Comparison of ENCODE assay signal across 23 mouse cellular contexts in the genomic region with DNA sequence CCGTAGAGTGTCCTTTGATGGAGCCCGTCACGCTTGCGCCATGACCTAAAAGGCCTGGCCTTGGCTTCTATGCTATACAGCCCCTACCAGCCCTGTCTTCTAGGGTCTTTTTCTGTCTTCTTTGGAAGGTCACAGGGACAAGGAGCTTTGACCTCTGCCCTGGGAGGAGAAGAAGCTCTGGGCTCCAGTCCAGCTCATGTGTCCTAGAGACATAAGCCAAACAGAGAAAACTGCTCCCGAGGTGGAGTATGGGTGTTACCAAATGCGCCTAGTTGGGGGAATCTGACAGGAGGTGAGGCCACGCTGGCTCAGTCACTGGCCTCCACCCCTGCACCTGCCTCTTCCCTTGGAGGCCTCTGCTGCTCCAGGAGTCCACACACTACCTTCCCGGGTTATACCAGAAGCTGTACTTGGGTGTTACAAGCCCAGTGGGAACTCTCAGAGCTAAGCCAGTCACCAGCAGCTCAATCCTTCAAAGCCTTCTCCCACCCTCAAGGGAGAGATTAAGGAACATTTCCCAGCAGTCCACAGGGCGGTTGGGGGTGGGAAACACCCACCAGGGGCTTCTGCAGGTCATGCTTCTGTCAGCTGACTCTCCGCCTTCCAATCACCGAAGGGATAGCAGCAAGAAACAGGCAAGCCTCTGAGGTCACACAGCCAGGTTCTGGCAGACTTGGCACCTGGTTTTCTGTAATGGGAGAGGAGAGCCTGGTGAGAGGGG. TPM values are rescaled to one million over a fixed set of nuclear protein-coding genes. Genes with fewer than 3 reads are reported as not detected.
DNase-seq lines count a peak whose midpoint lies in the region; ATAC-seq and TF ChIP-seq lines count a peak whose summit lies in the region.
"Had no signal": no experiment of that assay in that cellular context is flagged by ENCODE, and none has a peak within 500 bp of the region (broad histone marks: within the 10 kb centered on the region; RNA-seq: fewer than 3 reads in every experiment).

No protein-coding gene starts in this region.

- no peak for ATAC-seq in forebrain, embryonic 11.5 days (replicated peaks; ENCODE audit: low FRiP score)
- ATAC-seq in midbrain, embryonic 11.5 days (ENCODE audit: low FRiP score): no peak
- ATAC-seq in midbrain, embryonic 16.5 days: no peak
- ATAC-seq: intestine, embryonic 16.5 days; Patski had no signal

- H3K9ac ChIP-seq in forebrain, embryonic 11.5 days (ENCODE audit: low read length): no peak overlapping the region
- no peak overlapping the region for H3K9ac ChIP-seq in midbrain, embryonic 11.5 days (ENCODE audit: low read length)
- no peak overlapping the region for H3K9ac ChIP-seq in midbrain, embryonic 16.5 days (ENCODE audit: low read depth, low read length)
- H3K9ac ChIP-seq: hindbrain, embryonic 14.5 days had no signal

- DNase-seq in forebrain, embryonic 10.5 days (ENCODE audit: extremely low spot score, low spot score): no peak
- DNase-seq in forebrain, embryonic 11.5 days (ENCODE audit: low spot score): no peak
- DNase-seq in kidney, adult 2 months: peak; percentile 64
- DNase-seq in kidney, postnatal 14 days: no peak
- no peak for DNase-seq in midbrain, embryonic 11.5 days (ENCODE audit: low spot score, missing footprints)
- peak; percentile 41 for DNase-seq in yolk sac, embryonic 10.5 days (ENCODE audit: low spot score)
- DNase-seq in right cerebral cortex, postnatal 14 days: no peak
- DNase-seq: adrenal gland, postnatal 25 days; cerebellum, adult 11-12 months; cerebellum, postnatal 25 days; embryo, embryonic 11 days; gastrocnemius, postnatal 36 days; heart, postnatal 10 days; lung, adult 18-20 months; spleen, adult 18-20 months; thymus, adult 18-20 months had no signal

- peak overlapping the region; percentile 30; the same call in 1 of the 2 replicates for H3K27ac ChIP-seq in forebrain, embryonic 10.5 days
- H3K27ac ChIP-seq in forebrain, embryonic 11.5 days (ENCODE audit: low read depth, low read length): no peak overlapping the region
- no peak overlapping the region for H3K27ac ChIP-seq in kidney, adult 2 months (ENCODE audit: insufficient read depth, low read depth, low read length)
- H3K27ac ChIP-seq in midbrain, embryonic 11.5 days (ENCODE audit: low read depth, low read length): 0 out of 2 replicates have a peak overlapping the region, but pooled peaks have one; percentile 25
- no peak overlapping the region for H3K27ac ChIP-seq in midbrain, embryonic 16.5 days (ENCODE audit: low read length)
- H3K27ac ChIP-seq: hindbrain, embryonic 14.5 days; kidney, postnatal 0 days; macrophage had no signal

- TF ChIP-seq POLR2A in kidney, adult 2 months (IDR thresholded peaks at IDR 0.05; ENCODE audit: low read depth, low read length): no peak

- no peak for TF ChIP-seq CTCF in kidney, adult 2 months (conservative IDR thresholded peaks at IDR 0.05; ENCODE audit: insufficient read depth, insufficient read length, low read depth, low read length)

- 76% methylated on average over 11 of the region's 11 CpGs for WGBS in forebrain, embryonic 10.5 days
- WGBS in forebrain, embryonic 11.5 days: 79% methylated on average over 11 of the region's 11 CpGs
- 69% methylated on average over 11 of the region's 11 CpGs for WGBS in kidney, adult 2 months
- whole genome bisulfite sequencing in midbrain, embryonic 11.5 days: 71% methylated on average over 11 of the region's 11 CpGs
- WGBS in midbrain, embryonic 16.5 days: 70% methylated on average over 11 of the region's 11 CpGs

- no peaks in the 10 kb centered on the region for H3K9me3 ChIP-seq in forebrain, embryonic 10.5 days
- H3K9me3 ChIP-seq in forebrain, embryonic 11.5 days (ENCODE audit: control insufficient read depth, low read length): no peaks in the 10 kb centered on the region
- no peaks in the 10 kb centered on the region for H3K9me3 ChIP-seq in midbrain, embryonic 11.5 days (ENCODE audit: control insufficient read depth, low read length)
- no peaks in the 10 kb centered on the region for H3K9me3 ChIP-seq in midbrain, embryonic 16.5 days (replicated peaks; ENCODE audit: control insufficient read depth, low read length, poor library complexity, severe bottlenecking)

- no peak overlapping the region for H3K4me2 ChIP-seq in forebrain, embryonic 11.5 days (ENCODE audit: low read depth, low read length, severe bottlenecking)
- no peak overlapping the region for H3K4me2 ChIP-seq in midbrain, embryonic 11.5 days
- no peak overlapping the region for H3K4me2 ChIP-seq in midbrain, embryonic 16.5 days (ENCODE audit: low read length)
- H3K4me2 ChIP-seq: heart, embryonic 11.5 days; hindbrain, embryonic 14.5 days had no signal

- peaks cover 99% of the 10 kb centered on the region for H3K36me3 ChIP-seq in forebrain, embryonic 10.5 days (replicated peaks)
- H3K36me3 ChIP-seq in forebrain, embryonic 11.5 days (ENCODE audit: control insufficient read depth, insufficient read depth, low read length): peaks cover 3% of the 10 kb centered on the region; the same call in 1 of the 2 replicates
- no peaks in the 10 kb centered on the region for H3K36me3 ChIP-seq in kidney, adult 2 months (ENCODE audit: control insufficient read depth, insufficient read depth, low read length)
- peaks cover 2% of the 10 kb centered on the region; the same call in 1 of the 2 replicates for H3K36me3 ChIP-seq in midbrain, embryonic 11.5 days (ENCODE audit: control insufficient read depth, insufficient read depth, low read length)
- no peaks in the 10 kb centered on the region for H3K36me3 ChIP-seq in midbrain, embryonic 16.5 days (ENCODE audit: control insufficient read depth, insufficient read depth, low read length)

- H3K4me3 ChIP-seq in forebrain, embryonic 10.5 days: no peak overlapping the region
- H3K4me3 ChIP-seq in forebrain, embryonic 11.5 days (ENCODE audit: low read depth, low read length): no peak overlapping the region
- no peak overlapping the region for H3K4me3 ChIP-seq in kidney, adult 2 months (ENCODE audit: insufficient read depth, low read depth, low read length)
- no peak overlapping the region for H3K4me3 ChIP-seq in midbrain, embryonic 11.5 days (ENCODE audit: low read depth, low read length)
- H3K4me3 ChIP-seq in midbrain, embryonic 16.5 days (ENCODE audit: low read depth, low read length): no peak overlapping the region

- H3K4me1 ChIP-seq in forebrain, embryonic 10.5 days: peaks cover 77% of the 10 kb centered on the region
- H3K4me1 ChIP-seq in forebrain, embryonic 11.5 days (replicated peaks; ENCODE audit: control insufficient read depth, insufficient read depth, low read length): peaks cover 19% of the 10 kb centered on the region
- H3K4me1 ChIP-seq in kidney, adult 2 months (ENCODE audit: control insufficient read depth, insufficient read depth, low read length): no peaks in the 10 kb centered on the region
- peaks cover 44% of the 10 kb centered on the region for H3K4me1 ChIP-seq in midbrain, embryonic 11.5 days (ENCODE audit: control insufficient read depth, insufficient read depth, low read length)
- H3K4me1 ChIP-seq in midbrain, embryonic 16.5 days (ENCODE audit: control insufficient read depth, insufficient read depth, low read length): no peaks in the 10 kb centered on the region

- no peaks in the 10 kb centered on the region for H3K27me3 ChIP-seq in forebrain, embryonic 10.5 days (ENCODE audit: poor library complexity, severe bottlenecking)
- no peaks in the 10 kb centered on the region for H3K27me3 ChIP-seq in forebrain, embryonic 11.5 days (ENCODE audit: control insufficient read depth, insufficient read depth, low read length)
- H3K27me3 ChIP-seq in kidney, adult 2 months (replicated peaks; ENCODE audit: control insufficient read depth, insufficient read depth, low read length): no peaks in the 10 kb centered on the region
- no peaks in the 10 kb centered on the region for H3K27me3 ChIP-seq in midbrain, embryonic 11.5 days (ENCODE audit: control insufficient read depth, insufficient read depth, low read length)
- H3K27me3 ChIP-seq in midbrain, embryonic 16.5 days (ENCODE audit: control insufficient read depth, insufficient read depth, low read depth, low read length): no peaks in the 10 kb centered on the region

RNA-seq across cellular contexts. Expression of a gene that starts 25.1 kb away (rescaled TPM):
- polyA plus RNA-seq in forebrain, embryonic 10.5 days (2016; fragmentation: Nextera tagmentation; extraction: Ambion mirVana): 36.5 and 40.0 TPM in 2 replicates
- 50.9 and 51.9 TPM in 2 replicates for polyA plus RNA-seq in forebrain, embryonic 11.5 days (2014; fragmentation: Nextera tagmentation; extraction: Ambion mirVana)
- polyA plus RNA-seq in kidney, adult 2 months (2012; rRNA removed): 1.1 and 1.4 TPM in 2 replicates
- polyA plus RNA-seq in midbrain, embryonic 11.5 days (2014; fragmentation: Nextera tagmentation; extraction: Ambion mirVana): 42.0 and 46.2 TPM in 2 replicates
- polyA plus RNA-seq in midbrain, embryonic 16.5 days (2015; fragmentation: Nextera tagmentation; extraction: Ambion mirVana): 41.6 and 50.3 TPM in 2 replicates
- polyA plus RNA-seq: macrophage had no signal

Comparison
In these comparisons a context has a peak if more than half of its experiments do, and no peak if none do; other contexts are left out.
1. DNase-seq: peak in kidney, adult 2 months (single experiment) and yolk sac, embryonic 10.5 days (single experiment); none in forebrain, embryonic 10.5 days (single experiment), forebrain, embryonic 11.5 days (single experiment), kidney, postnatal 14 days (single experiment), midbrain, embryonic 11.5 days (single experiment) and right cerebral cortex, postnatal 14 days (single experiment).
2. H3K27ac ChIP-seq: peak in forebrain, embryonic 10.5 days (single experiment) and midbrain, embryonic 11.5 days (single experiment); none in forebrain, embryonic 11.5 days (single experiment), kidney, adult 2 months (single experiment) and midbrain, embryonic 16.5 days (single experiment).
3. RNA of a gene that starts 25.1 kb away (polyA plus RNA-seq): 50.9 to 51.9 TPM in forebrain, embryonic 11.5 days, 41.6 to 50.3 TPM in midbrain, embryonic 16.5 days, 42.0 to 46.2 TPM in midbrain, embryonic 11.5 days and 36.5 to 40.0 TPM in forebrain, embryonic 10.5 days; 1.1 to 1.4 TPM in kidney, adult 2 months; every median in the first group is over 10 times any median in the second.